Mouse (Mus musculus) left cerebral cortex, postnatal 36 days (tissue): ENCODE results near the gene Fmnl3. TPM values are rescaled to one million over a fixed set of nuclear protein-coding genes. Genes with fewer than 3 reads are reported as not detected.
"Not testable (repeated sequence)": the region's sequence is repeated elsewhere in the genome, so short reads cannot be mapped to it uniquely, and the experiment has no call there.

Experiments used
- DNase-seq, 2 experiments: peaks; one replicate each; pipeline ENCODE4 v3.0.0; 2021 to 2022; ENCODE audit warnings: low spot score in 2 of 2, mixed read lengths in 1 of 2
- intact Hi-C: fragments of 180-260 bp; cut with DNase I; formaldehyde crosslinking; loops from one replicate; pipeline ENCODE4 v1.15.1; 2025
- total RNA-seq, 2 experiments: library from RNA; stranded (reverse); gene quantifications; 2 replicates each; pipeline ENCODE4 v1.2.3; 2021

Gene Fmnl3
- total RNA-seq, 2 experiments from 2014 or later: 10.6 to 10.8 TPM

- no peak for DNase-seq
- intact Hi-C loops: no loop called here
Measured at GRCm38 (mm10) chr15:99390472-99391401, 20.5 kb upstream of the Fmnl3 start.

GRCm38 (mm10) chr15:99387976-99388375, 17.7 kb upstream of the Fmnl3 start:
- no peak for DNase-seq
- intact Hi-C loops: no loop called here

DNA sequence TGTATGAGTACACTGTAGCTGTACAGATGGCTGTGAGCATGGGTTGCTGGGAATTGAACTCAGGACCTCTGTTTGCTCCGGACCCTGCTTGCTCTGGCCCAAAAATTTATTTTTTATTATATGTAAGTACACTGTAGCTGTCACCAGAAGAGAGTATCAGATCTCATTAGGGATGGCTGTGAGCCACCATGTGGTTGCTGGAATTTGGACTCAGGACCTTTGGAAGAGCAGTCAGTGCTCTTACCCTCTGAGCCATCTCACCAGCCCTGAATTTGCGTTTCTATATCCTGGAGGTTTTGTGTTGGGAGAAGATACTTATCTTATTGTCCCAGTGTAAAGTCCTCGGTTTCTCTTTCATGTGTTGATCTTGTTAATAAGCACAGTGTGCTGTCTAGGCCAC, 16.5 kb upstream of the Fmnl3 start:
- no peak for DNase-seq
- intact Hi-C loops: no loop called here

DNA sequence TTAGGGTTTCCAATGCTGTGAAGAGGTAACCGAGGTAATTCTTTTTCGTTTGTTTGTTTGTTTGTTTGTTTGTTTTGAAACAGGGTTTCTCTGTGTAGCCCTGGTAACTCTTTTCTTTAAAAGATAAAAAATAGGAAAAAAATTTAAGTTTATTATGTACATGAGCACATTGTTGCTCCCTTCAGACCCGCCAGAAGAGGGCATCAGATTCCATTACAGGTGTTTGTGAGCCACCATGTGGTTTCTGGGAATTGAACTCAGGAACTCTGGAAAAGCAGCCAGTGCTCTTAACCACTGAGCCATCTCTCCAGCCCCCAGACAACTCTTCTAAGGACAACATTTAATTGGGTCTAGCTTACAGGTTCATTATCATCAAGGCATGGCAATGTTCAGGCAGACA, 15.8 kb upstream of the Fmnl3 start:
- intact Hi-C loops, DNase-seq: not testable (repeated sequence)

- intact Hi-C loops: no loop called here
- no peak for DNase-seq
Measured at GRCm38 (mm10) chr15:99384071-99384470, 13.8 kb upstream of the Fmnl3 start.

DNA sequence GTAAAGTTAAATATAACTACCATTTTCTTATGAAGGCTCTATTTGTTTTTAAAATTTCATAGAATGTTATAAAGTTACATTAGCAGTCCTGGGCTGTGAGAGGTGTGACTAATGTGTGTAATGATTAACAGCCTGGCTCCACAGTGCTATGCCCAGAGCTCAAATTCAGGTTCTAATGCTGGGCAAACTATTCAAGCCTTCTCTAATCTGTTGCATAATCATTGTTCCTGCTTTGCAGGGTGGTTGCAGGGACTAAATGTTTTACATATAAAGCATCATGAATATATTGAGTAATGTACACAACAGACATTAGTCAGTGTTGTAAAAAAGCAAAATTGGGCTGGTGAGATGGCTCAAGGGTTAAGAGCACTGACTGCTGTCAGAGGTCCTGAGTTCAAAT, 12.6 kb upstream of the Fmnl3 start:
- DNase-seq: no peak
- intact Hi-C loops: no loop called here

DNA sequence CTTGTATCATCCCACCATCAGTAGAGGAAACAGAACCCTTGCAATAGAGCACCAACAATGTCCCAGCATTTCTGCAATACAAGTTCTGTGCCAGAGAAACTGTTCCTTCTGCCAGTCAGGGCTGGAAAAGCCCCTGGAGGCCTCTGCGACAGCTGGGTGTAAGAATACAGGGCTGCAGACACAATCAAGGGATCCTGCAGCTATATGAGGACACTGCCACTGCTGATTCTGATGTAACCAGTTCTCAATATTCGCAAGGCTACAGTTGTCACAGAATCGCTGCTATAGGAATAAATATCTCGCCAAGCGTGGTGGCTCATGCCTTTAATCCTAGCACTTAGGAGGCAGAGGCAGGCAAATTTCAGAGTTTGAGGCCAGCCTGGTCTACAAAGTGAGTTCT, 6.0 kb upstream of the Fmnl3 start:
- DNase-seq: no peak
- intact Hi-C loops: no loop called here

- intact Hi-C loops: no loop called here
- DNase-seq: no peak
Measured at GRCm38 (mm10) chr15:99375581-99375980, 5.3 kb upstream of the Fmnl3 start.

GRCm38 (mm10) chr15:99375036-99375435, 4.8 kb upstream of the Fmnl3 start:
- intact Hi-C loops: no loop called here

GRCm38 (mm10) chr15:99372761-99373160, 2.5 kb upstream of the Fmnl3 start:
- DNase-seq: no peak
- intact Hi-C loops: no loop called here

More at GRCm38 (mm10) chr15:99375036-99375435, 4.8 kb upstream of the Fmnl3 start:
- DNase-seq: no peak

DNA sequence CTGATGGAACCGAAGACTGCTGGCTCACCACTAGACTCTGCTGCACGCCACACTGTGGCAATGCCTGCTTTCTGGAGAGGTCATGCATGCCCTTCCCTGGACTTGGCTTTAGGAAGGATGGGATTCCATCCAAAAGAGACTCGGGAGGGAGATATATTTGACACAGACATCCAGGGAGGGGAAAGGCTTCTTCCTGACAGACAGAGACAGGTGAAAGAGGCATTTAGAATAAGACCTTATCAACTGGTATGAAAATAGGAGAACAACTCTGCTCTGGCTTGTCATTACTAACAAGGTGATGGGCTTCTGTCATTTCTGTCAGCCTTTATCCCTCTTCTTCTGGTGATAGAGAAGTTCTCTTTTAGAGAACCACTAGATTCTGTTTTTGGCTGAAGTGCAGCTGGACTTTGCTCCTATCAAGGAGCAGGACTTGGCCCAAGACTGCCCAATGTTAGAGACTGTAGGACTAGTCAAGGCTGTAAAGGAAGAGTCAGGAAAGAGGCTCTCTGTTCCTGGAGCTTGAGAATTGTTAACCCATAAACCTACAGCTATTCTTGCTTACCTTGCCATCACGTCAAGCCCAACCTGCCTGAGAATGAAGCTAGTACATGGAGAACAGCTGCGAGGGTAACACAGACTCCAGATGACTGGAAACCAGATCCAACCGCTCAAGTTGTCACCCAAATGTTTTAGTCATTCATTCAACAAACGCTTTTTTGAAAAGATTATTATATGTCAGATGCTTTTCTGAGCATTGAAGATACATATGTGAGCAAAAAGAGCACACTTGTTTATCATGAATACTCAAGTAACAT, 1.5 kb upstream of the Fmnl3 start:
- DNase-seq: no peak
- intact Hi-C loops: no loop called here

DNA sequence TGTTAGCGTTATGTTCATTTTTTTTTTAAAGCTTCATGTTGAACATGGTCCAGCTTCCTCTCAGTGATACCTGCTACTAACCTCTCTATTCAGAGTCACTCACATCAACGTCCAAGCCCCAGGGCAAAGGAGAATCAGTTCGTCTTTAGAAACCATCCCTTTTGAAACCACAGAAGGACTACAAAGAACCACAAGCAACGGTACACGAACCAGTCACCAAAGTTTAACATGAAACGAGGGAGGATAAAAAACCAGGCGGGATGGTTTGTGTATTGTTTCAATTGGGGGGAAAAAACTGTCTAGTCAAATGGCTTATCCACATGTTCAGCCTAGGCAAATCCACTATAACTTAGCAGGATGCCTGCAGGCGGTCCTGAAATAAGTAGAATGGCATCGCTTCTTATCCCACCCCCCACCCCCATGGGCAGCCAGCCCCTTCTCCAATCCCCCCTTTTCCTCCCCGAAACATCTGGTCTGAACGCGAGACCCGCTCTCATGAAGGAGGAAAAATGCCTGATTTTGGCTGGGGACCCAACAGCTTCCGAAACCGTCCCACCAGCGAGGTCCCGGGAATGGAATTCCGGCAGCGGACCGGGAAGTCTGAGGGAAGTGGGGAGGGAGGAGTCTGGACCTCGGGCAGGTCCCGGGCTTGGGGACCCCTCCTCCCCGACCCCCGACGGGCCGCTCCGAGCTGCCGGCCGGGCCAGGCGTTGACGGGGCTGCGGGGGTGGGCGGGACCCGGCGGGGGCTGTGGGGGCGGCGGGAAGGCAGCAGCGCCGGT, 701 bp downstream of the Fmnl3 start:
- no peak for DNase-seq
- intact Hi-C loops: loop anchor here (1.0 kb wide), 1 partner anchor 52 kb away; no protein-coding TSS in a partner anchor

DNA sequence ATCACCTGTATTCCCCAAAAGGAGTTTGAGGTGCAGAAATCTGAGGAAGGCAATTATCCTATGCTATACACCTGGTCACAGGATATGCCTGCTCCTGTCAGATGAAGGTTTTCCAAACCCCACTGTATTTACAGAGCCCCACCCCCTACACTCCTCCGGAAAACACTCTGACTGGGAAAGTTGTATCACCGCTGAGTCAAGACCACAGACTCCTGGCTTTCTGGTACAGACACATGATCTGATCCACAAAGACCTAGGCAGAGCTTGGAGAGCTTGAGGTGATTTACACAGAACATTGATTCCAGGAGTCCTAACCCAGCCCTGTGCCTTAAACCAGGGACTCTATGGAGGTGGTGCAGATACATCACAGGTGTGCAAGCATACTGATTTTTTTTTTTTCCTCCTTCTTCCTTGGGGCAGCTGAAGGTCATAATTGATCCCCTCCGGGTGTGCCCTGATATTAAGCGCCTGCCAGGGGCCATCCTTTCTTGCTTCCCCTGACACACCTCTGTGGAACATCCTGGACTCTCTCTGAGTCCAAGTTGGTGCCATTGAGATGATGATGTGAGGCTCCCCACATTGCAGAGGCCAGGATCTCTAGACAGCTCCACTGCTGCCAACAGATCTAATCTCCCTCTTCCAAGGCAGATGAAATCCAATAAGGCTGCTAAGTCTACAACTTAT, 1.6 kb downstream of the Fmnl3 start:
- DNase-seq: no peak
- intact Hi-C loops: no loop called here

GRCm38 (mm10) chr15:99364921-99365320, 5.4 kb downstream of the Fmnl3 start:
- intact Hi-C loops: no loop called here
- DNase-seq: no peak

DNA sequence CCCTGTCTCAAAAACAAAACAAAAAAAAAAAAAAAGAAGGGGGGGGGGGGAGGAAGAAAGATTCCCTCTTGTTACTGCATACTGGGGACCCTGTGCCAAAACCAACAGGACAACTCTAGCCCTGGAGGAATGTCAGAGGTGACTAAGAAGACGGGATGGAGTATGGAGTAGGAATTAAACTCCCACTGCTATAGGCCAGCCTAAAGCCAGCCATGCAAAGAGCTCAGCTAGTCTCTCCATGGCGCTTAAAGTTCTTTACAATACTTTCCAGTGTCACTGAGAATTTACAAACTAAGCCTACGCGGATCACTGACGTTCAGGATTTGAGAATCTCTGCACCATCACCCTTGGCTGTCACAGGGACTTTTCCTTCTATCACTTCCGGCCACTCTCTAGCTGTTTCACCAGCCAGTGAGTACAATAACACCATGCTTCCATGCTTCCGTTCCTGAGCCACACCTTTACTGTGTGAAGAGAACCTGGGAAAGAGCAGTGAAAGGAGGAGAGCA, 6.2 kb downstream of the Fmnl3 start:
- intact Hi-C loops: no loop called here
- DNase-seq: no peak

DNA sequence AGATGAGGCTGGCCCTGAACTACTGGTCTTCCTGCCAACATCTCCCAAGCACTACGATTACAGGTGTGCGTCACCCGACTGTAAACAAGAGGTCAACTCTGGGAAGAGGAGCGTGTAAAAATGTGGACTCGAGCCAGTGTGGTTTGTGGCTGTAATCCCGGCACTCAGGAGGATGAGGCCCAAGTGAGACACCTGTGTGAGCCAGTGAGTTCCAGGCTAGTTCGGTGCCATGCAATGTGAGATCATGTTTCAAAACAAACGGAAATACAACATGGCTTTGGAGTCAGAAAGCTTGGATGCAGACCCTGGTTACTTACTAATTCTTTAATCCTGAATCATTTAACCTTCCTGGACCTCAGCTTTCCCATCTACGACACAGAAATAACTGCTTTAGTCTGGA, 11.3 kb downstream of the Fmnl3 start:
- intact Hi-C loops: no loop called here
- DNase-seq: no peak

GRCm38 (mm10) chr15:99356462-99356861, 13.8 kb downstream of the Fmnl3 start:
- intact Hi-C loops: no loop called here
- no peak for DNase-seq

DNA sequence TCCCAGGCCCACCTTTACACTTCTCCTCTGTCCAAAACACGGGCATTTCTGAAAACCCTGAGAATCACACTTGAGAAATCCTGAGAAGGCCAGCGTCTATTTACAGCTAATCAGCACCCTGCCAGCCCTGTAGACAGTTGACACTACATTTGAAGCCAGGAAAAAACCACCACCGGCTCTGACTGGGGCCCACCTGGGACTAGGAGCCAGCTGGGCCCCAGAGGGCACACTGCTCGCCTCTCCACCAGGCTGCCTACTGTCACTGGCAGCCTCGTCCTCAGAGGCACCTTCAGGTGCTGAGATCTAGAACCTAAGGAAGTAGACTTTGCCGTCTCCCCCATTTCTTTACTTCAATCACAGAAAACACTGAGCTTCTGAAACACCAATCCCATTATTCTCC, 14.6 kb downstream of the Fmnl3 start:
- DNase-seq: no peak
- intact Hi-C loops: no loop called here

- DNase-seq: no peak
- intact Hi-C loops: no loop called here
Measured at GRCm38 (mm10) chr15:99352306-99352705, 18.0 kb downstream of the Fmnl3 start.
